ENCODE assay signal across 8 mouse cellular contexts in genomic region chr7:30588676-30589434, GRCm38 (mm10). TPM values are rescaled to one million over a fixed set of nuclear protein-coding genes. Genes with fewer than 3 reads are reported as not detected.
DNase-seq lines count a peak whose midpoint lies in the region; ATAC-seq lines count a peak whose summit lies in the region.

Gene Kmt2b (minus strand): TSS chr7:30588726.

- peak within 1 kb of the TSS; percentile 88 to 90 for H3K27ac ChIP-seq in heart, embryonic 14.5 days (replicated peaks in 1 of 2; ENCODE audit: control insufficient read depth in 1 of 2, insufficient read depth in 1 of 2, low read depth in 2 of 2, low read length in 2 of 2)
- H3K27ac ChIP-seq in liver, embryonic 13.5 days: peak within 1 kb of the TSS; percentile 90
- H3K27ac ChIP-seq in stomach, embryonic 16.5 days (ENCODE audit: low read length): peak within 1 kb of the TSS; percentile 95

- H3K9ac ChIP-seq in heart, embryonic 14.5 days (ENCODE audit: low read length): peak within 1 kb of the TSS; percentile 96
- H3K9ac ChIP-seq in liver, embryonic 13.5 days: peak within 1 kb of the TSS; percentile 99
- H3K9ac ChIP-seq in stomach, embryonic 16.5 days (ENCODE audit: low read length): peak within 1 kb of the TSS; percentile 100

- no peaks in the 10 kb centered on the region; the same call in 1 of the 2 replicates for H3K27me3 ChIP-seq in heart, embryonic 14.5 days (ENCODE audit: control insufficient read depth, insufficient read depth, low read length)
- no peaks in the 10 kb centered on the region for H3K27me3 ChIP-seq in liver, embryonic 13.5 days
- no peaks in the 10 kb centered on the region for H3K27me3 ChIP-seq in stomach, embryonic 16.5 days (ENCODE audit: control insufficient read depth, insufficient read depth, low read length)

- DNase-seq in c-Kit-negative CD71-positive TER-119-positive erythroid progenitor cells, embryonic 14.5 days (ENCODE audit: low read depth, low spot score): peak; percentile 88
- peak; percentile 98 for DNase-seq in fibroblast of lung, adult 2 months (ENCODE audit: low read depth)
- DNase-seq in kidney, postnatal 14 days: peak; percentile 98
- peak; percentile 95 for DNase-seq in liver, embryonic 13.5 days
- peak; percentile 97 for DNase-seq in neural tube, embryonic 10.5 days (ENCODE audit: extremely low spot score, low spot score)

- peak; percentile 79 for ATAC-seq in CD4-positive, CD25-positive, alpha-beta regulatory T cell, adult 4 months
- ATAC-seq in heart, embryonic 14.5 days (ENCODE audit: insufficient number of reproducible peaks, insufficient read depth, low FRiP score, low read depth): peak; percentile 96
- peak; percentile 94 for ATAC-seq in liver, embryonic 13.5 days (ENCODE audit: low read depth)
- peak; percentile 96 for ATAC-seq in stomach, embryonic 16.5 days (ENCODE audit: insufficient read depth, low FRiP score)

- peak within 1 kb of the TSS; percentile 97 for H3K4me2 ChIP-seq in heart, embryonic 14.5 days (ENCODE audit: low read length)
- H3K4me2 ChIP-seq in liver, embryonic 13.5 days: peak within 1 kb of the TSS; percentile 97
- H3K4me2 ChIP-seq in stomach, embryonic 16.5 days (ENCODE audit: low read depth, low read length): peak within 1 kb of the TSS; percentile 89

- peak within 1 kb of the TSS; percentile 77 to 94 for H3K4me3 ChIP-seq in heart, embryonic 14.5 days (ENCODE audit: control insufficient read depth in 1 of 2, insufficient read depth in 1 of 2, low read depth in 1 of 2, low read length in 2 of 2)
- H3K4me3 ChIP-seq in liver, embryonic 13.5 days (replicated peaks): peak within 1 kb of the TSS; percentile 96
- peak within 1 kb of the TSS; percentile 100 for H3K4me3 ChIP-seq in stomach, embryonic 16.5 days (replicated peaks; ENCODE audit: low read length)

- under 1% methylated on average over 61 of the region's 68 CpGs for WGBS in heart, embryonic 14.5 days
- whole genome bisulfite sequencing in liver, embryonic 13.5 days (ENCODE audit: insufficient replicate concordance): under 1% methylated on average over 57 of the region's 68 CpGs
- 0% methylated on average over 61 of the region's 68 CpGs for WGBS in stomach, embryonic 16.5 days

- no peaks in the 10 kb centered on the region for H3K9me3 ChIP-seq in heart, embryonic 14.5 days (ENCODE audit: control insufficient read depth, low read length)
- H3K9me3 ChIP-seq in liver, embryonic 13.5 days (replicated peaks): no peaks in the 10 kb centered on the region
- no peaks in the 10 kb centered on the region for H3K9me3 ChIP-seq in stomach, embryonic 16.5 days (replicated peaks; ENCODE audit: control insufficient read depth, low read length)

- peaks cover 30% of the 10 kb centered on the region for H3K36me3 ChIP-seq in heart, embryonic 14.5 days (ENCODE audit: control insufficient read depth, insufficient read depth, low read length)
- H3K36me3 ChIP-seq in liver, embryonic 13.5 days: peaks cover 33% of the 10 kb centered on the region
- H3K36me3 ChIP-seq in stomach, embryonic 16.5 days (ENCODE audit: control insufficient read depth, insufficient read depth, low read length): peaks cover 25% of the 10 kb centered on the region

- H3K4me1 ChIP-seq in heart, embryonic 14.5 days (ENCODE audit: control insufficient read depth in 2 of 2, insufficient read depth in 2 of 2, low read length in 2 of 2): peaks cover 3 to 15% of the 10 kb centered on the region in 2 experiments; a peak in 3 of 4 replicates
- H3K4me1 ChIP-seq in liver, embryonic 13.5 days (replicated peaks): peaks cover 34% of the 10 kb centered on the region
- peaks cover 15% of the 10 kb centered on the region for H3K4me1 ChIP-seq in stomach, embryonic 16.5 days (ENCODE audit: control insufficient read depth, insufficient read depth, low read length)

RNA-seq across cellular contexts. Expression of gene Kmt2b, which starts in this region (rescaled TPM):
- 10 to 100 TPM; 16.4 to 21.6 TPM for polyA plus RNA-seq in CD4-positive, CD25-positive, alpha-beta regulatory T cell, adult 4 months (2017; shearing (Covaris generic))
- polyA plus RNA-seq in heart, embryonic 14.5 days (2014; fragmentation: Nextera tagmentation; extraction: Ambion mirVana): 8.0 and 9.7 TPM in 2 replicates
- 2.8 and 3.8 TPM in 2 replicates for polyA plus RNA-seq in liver, embryonic 13.5 days (2015; fragmentation: Nextera tagmentation; extraction: Ambion mirVana)
- polyA plus RNA-seq in stomach, embryonic 16.5 days (2015; fragmentation: Nextera tagmentation; extraction: Ambion mirVana): 6.5 and 7.9 TPM in 2 replicates

Comparison
In these comparisons a context has a peak if more than half of its experiments do, and no peak if none do; other contexts are left out.
1. Peak in every context shown above with its lines: DNase-seq, ATAC-seq, H3K4me3 ChIP-seq and H3K27ac ChIP-seq.